Mouse (Mus musculus) Patski (cell line): ENCODE data around the gene Tmc3. TPM values are rescaled to one million over a fixed set of nuclear protein-coding genes. Genes with fewer than 3 reads are reported as not detected.

Experiments
- ATAC-seq: fragments of 100-300 bp; one replicate; pipeline ENCODE4 v1.8.0; 2021
- CTCF ChIA-PET: fragments of 350-600 bp; sonication (Branson Sonifier 250); formaldehyde crosslinking; loops from one replicate; lab custom pipeline; 2022; ENCODE audit warnings: inconsistent platforms; lab: Charles Lee
- POLR2A ChIA-PET: fragments of 350-600 bp; sonication (Branson Sonifier 250); formaldehyde crosslinking; loops from one replicate; lab custom pipeline; 2022; ENCODE audit warnings: antibody characterized with exemption, inconsistent platforms; lab: Charles Lee
- DNase-seq: peaks from one replicate; pipeline ENCODE4 v3.0.0-alpha.2; 2011; ENCODE audit warnings: low read depth, low spot score
- H3K27me3 ChIP-seq: fragments of 371-371 bp; one replicate; pipeline ENCODE4 v1.5.1; 2021
- CTCF ChIP-seq: fragments of 100-300 bp; IDR thresholded peaks from one replicate; pipeline ENCODE4 v1.5.1; 2021
- in situ Hi-C: fragments of 300-500 bp; cut with MboI; formaldehyde crosslinking; loops from 3 replicates; pipeline ENCODE4 v1.11.1; 2018; ENCODE audit warnings: low pct_unique_long_range_greater_than_20kb, mixed read lengths
- polyA plus RNA-seq: library from polyadenylated mRNA; unstranded; gene quantifications from one replicate; pipeline ENCODE4 v1.2.3, GENCODE M21; 2021

Gene Tmc3
- polyA plus RNA-seq, result 0.06 TPM

- POLR2A ChIA-PET, result no interaction called here
- DNase-seq (no peak), ATAC-seq (no peak)
- in situ Hi-C loops, result no loop called here
- no peaks in the 10 kb centered on the region for H3K27me3 ChIP-seq
- CTCF ChIA-PET, result interaction anchor here (1.3 kb wide), 1 partner anchor 16 kb away, joined by 3 read pairs; no protein-coding TSS in a partner anchor
- no peak for TF ChIP-seq CTCF
These were observed at the start of gene Tmc3 for GRCm38 (mm10) chr7:83584639-83585471. TSS of gene Tmc3 (plus strand) at chr7:83584927.

- ATAC-seq, result no peak
- no peak for TF ChIP-seq CTCF
- ChIA-PET CTCF (no interaction called here), POLR2A (no interaction called here)
- in situ Hi-C loops, result no loop called here
- H3K27me3 ChIP-seq, result peaks cover 5% of the 10 kb centered on the region
- peak; percentile 12 for DNase-seq
These were observed 43.1 kb upstream of the Tmc3 start for GRCm38 (mm10) chr7:83541536-83542169.

GRCm38 (mm10) chr7:83548686-83549352 lies 35.9 kb upstream of the Tmc3 start:
- in situ Hi-C loops, result no loop called here
- peaks cover 29% of the 10 kb centered on the region for H3K27me3 ChIP-seq

GRCm38 (mm10) chr7:83549353-83549774 lies 35.4 kb upstream of the Tmc3 start:
- in situ Hi-C loops, result no loop called here

More at GRCm38 (mm10) chr7:83548686-83549352, 35.9 kb upstream of the Tmc3 start:
- ATAC-seq, result no peak
- TF ChIP-seq CTCF, result no peak
- ChIA-PET CTCF (interaction anchor here (0.6 to 1.8 kb wide), 5 partner anchors 18 to 836 kb away, joined by 3 to 9 read pairs (median 3); no protein-coding TSS in a partner anchor), POLR2A (no interaction called here)
- no peak for DNase-seq

GRCm38 (mm10) chr7:83549951-83550407 lies 34.7 kb upstream of the Tmc3 start:
- DNase-seq, result no peak
- H3K27me3 ChIP-seq, result peaks cover 29% of the 10 kb centered on the region
- TF ChIP-seq CTCF, result peak; percentile 47
- POLR2A ChIA-PET, result no interaction called here
- no peak for ATAC-seq
- CTCF ChIA-PET, result interaction anchor here (0.7 to 1.8 kb wide), 12 partner anchors 9 to 1046 kb away, joined by 3 to 9 read pairs (median 3); no protein-coding TSS in a partner anchor
- in situ Hi-C loops, result loop anchor here (5.0 kb wide), 2 partner anchors 683 to 838 kb away; partner anchors contain the start of gene Mex3b

More at GRCm38 (mm10) chr7:83549353-83549774, 35.4 kb upstream of the Tmc3 start:
- ChIA-PET POLR2A (no interaction called here), CTCF (interaction anchor here (0.6 to 1.8 kb wide), 6 partner anchors 9 to 836 kb away, joined by 3 to 9 read pairs (median 3); no protein-coding TSS in a partner anchor)
- no peak for TF ChIP-seq CTCF
- no peak for ATAC-seq
- peaks cover 29% of the 10 kb centered on the region for H3K27me3 ChIP-seq
- DNase-seq, result no peak

GRCm38 (mm10) chr7:83554477-83554876 lies 30.2 kb upstream of the Tmc3 start:
- no peak for ATAC-seq
- H3K27me3 ChIP-seq, result peaks cover 11% of the 10 kb centered on the region
- no peak for TF ChIP-seq CTCF
- POLR2A ChIA-PET, result no interaction called here
- no peak for DNase-seq
- in situ Hi-C loops, result loop anchor here (5.0 kb wide), 2 partner anchors 687 to 842 kb away; partner anchors contain the start of gene Mex3b
- CTCF ChIA-PET, result no interaction called here

GRCm38 (mm10) chr7:83556488-83556887 lies 28.2 kb upstream of the Tmc3 start:
- ChIA-PET CTCF (no interaction called here), POLR2A (no interaction called here)
- ATAC-seq (no peak), DNase-seq (peak; percentile 77)
- TF ChIP-seq CTCF, result no peak
- peaks cover 8% of the 10 kb centered on the region for H3K27me3 ChIP-seq
- in situ Hi-C loops, result no loop called here

GRCm38 (mm10) chr7:83558741-83559280 lies 25.9 kb upstream of the Tmc3 start:
- peak; percentile 56 for DNase-seq
- no peaks in the 10 kb centered on the region for H3K27me3 ChIP-seq
- in situ Hi-C loops, result no loop called here
- TF ChIP-seq CTCF, result no peak
- ATAC-seq, result peak; percentile 87
- POLR2A ChIA-PET, result no interaction called here
- CTCF ChIA-PET, result interaction anchor here (0.7 kb wide), 1 partner anchor 833 kb away, joined by 3 read pairs; no protein-coding TSS in a partner anchor

- POLR2A ChIA-PET, result no interaction called here
- in situ Hi-C loops, result no loop called here
- CTCF ChIA-PET, result interaction anchor here (1.1 kb wide), 1 partner anchor 9 kb away, joined by 3 read pairs; no protein-coding TSS in a partner anchor
- TF ChIP-seq CTCF, result no peak
- DNase-seq, result no peak
- H3K27me3 ChIP-seq, result no peaks in the 10 kb centered on the region
- no peak for ATAC-seq
These were observed 25.2 kb upstream of the Tmc3 start for GRCm38 (mm10) chr7:83559495-83559894.
